Mouse (Mus musculus) ovary, postnatal 36 days (tissue): ENCODE data around the gene Gm14214.

Source experiments
- DNase-seq: peaks from one replicate; pipeline ENCODE4 v3.0.0; 2022; ENCODE audit warnings: low spot score, mixed read lengths

The Gm14214 gene

GRCm38 (mm10) chr2:154730841-154731240 lies 39.0 kb downstream of the Gm14214 start:
- no peak for DNase-seq

GRCm38 (mm10) chr2:154729737-154730136 lies 40.1 kb downstream of the Gm14214 start:
- no peak for DNase-seq

DNA sequence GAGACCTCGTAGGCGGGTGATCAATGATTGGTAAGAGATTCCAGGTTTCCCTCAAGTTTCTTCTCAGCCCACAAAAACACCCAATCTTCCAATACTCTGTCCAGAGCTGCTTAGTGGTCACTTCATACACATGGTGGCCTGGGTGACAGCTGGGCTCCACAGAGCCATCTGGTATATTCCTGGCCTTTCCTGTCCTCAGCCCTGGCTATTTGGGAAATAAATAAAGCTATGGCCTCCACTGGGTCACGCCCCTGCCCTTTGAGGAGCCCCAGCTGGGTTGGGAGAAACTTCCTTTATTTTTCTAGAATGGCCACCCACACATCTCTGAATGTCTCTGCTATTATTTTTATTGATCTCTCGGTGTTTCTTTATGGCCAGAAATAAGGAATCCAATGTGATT lies 46.4 kb downstream of the Gm14214 start:
- DNase-seq = no peak

- DNase-seq = no peak
Measured at GRCm38 (mm10) chr2:154720315-154720714, 49.5 kb downstream of the Gm14214 start.
